Mouse (Mus musculus) neural tube, embryonic 14.5 days (tissue): ENCODE results near the gene Gm8453. TPM values are rescaled to one million over a fixed set of nuclear protein-coding genes. Genes with fewer than 3 reads are reported as not detected.
"Not testable (repeated sequence)": the region's sequence is repeated elsewhere in the genome, so short reads cannot be mapped to it uniquely, and the experiment has no call there.

ENCODE experiments used
- ATAC-seq: fragments of 200-750 bp; cut with Nextera tagmentation; 2 replicates; pipeline ENCODE4 v1.8.0; 2017; ENCODE audit warnings: low read depth, mild to moderate bottlenecking, moderate TSS enrichment, moderate library complexity
- H3K27ac ChIP-seq: fragments of 300-500 bp; sonication (generic); 2 replicates; pipeline ENCODE4 v1.5.1; 2014; ENCODE audit warnings: low read depth, mild to moderate bottlenecking, control low read depth, low read length, moderate library complexity, mixed read lengths
- H3K27me3 ChIP-seq: fragments of 300-500 bp; sonication (generic); 2 replicates; pipeline ENCODE4 v1.6.1; 2014; ENCODE audit warnings: low read length; ENCODE audit not compliant: control insufficient read depth, insufficient read depth
- H3K36me3 ChIP-seq: fragments of 300-500 bp; sonication (generic); 2 replicates; pipeline ENCODE4 v1.6.1; 2014; ENCODE audit warnings: low read length, mixed read lengths; ENCODE audit not compliant: control insufficient read depth, insufficient read depth
- H3K4me1 ChIP-seq: fragments of 300-500 bp; sonication (generic); 2 replicates; pipeline ENCODE4 v1.6.1; 2014; ENCODE audit warnings: low read length; ENCODE audit not compliant: control insufficient read depth, insufficient read depth
- H3K4me2 ChIP-seq: fragments of 300-500 bp; sonication (generic); 2 replicates; pipeline ENCODE4 v1.6.1; 2014; ENCODE audit warnings: mild to moderate bottlenecking, low read depth, low read length, control low read depth
- H3K4me3 ChIP-seq: fragments of 300-500 bp; sonication (generic); 2 replicates; pipeline ENCODE4 v1.5.1; 2014; ENCODE audit warnings: low read depth, low read length, control low read depth, mixed read lengths
- H3K9ac ChIP-seq: fragments of 300-500 bp; sonication (generic); replicated peaks from 2 replicates; pipeline ENCODE4 v1.6.1; 2014; ENCODE audit warnings: low read depth, mild to moderate bottlenecking, control low read depth, low read length, mixed read lengths
- H3K9me3 ChIP-seq: fragments of 300-500 bp; sonication (generic); 2 replicates; pipeline ENCODE4 v1.6.1; 2016; ENCODE audit warnings: low read length; ENCODE audit not compliant: control insufficient read depth
- WGBS: fragments of 180-500 bp; shearing (Covaris S2); extraction: QIAGEN DNeasy Blood & Tissue Kit; methylation state at CpG from one replicate; pipeline ENCODE4 v1.1.7; 2014; 5-methylcytosine and 5-hydroxymethylcytosine counted together
- polyA plus RNA-seq: library from polyadenylated mRNA; unstranded; fragments of >200 nt; fragmentation: Nextera tagmentation; extraction: Ambion mirVana; gene quantifications from 2 replicates; pipeline ENCODE4 v1.2.1, GENCODE M21; 2014

Gm8453 gene
- polyA plus RNA-seq = not detected in 2 replicates

- not testable (repeated sequence) for H3K4me1 ChIP-seq, H3K4me2 ChIP-seq, H3K4me3 ChIP-seq, H3K36me3 ChIP-seq, H3K9me3 ChIP-seq, H3K27me3 ChIP-seq, H3K27ac ChIP-seq, H3K9ac ChIP-seq, ATAC-seq
- WGBS = 32% methylated on average over 1 of the region's 2 CpGs
Observed at GRCm38 (mm10) chr7:22229384-22229783, at the start of gene Gm8453. Gene Gm8453, minus strand, starts transcription at chr7:22229484.

GRCm38 (mm10) chr7:22201164-22201563 lies 28.1 kb downstream of the Gm8453 start, which contains the start of gene Gm8653:
Gene Gm8653, minus strand, starts transcription at chr7:22201264.
- not testable (repeated sequence) for H3K36me3 ChIP-seq, H3K4me2 ChIP-seq, H3K27ac ChIP-seq, H3K4me3 ChIP-seq, ATAC-seq, H3K9ac ChIP-seq, H3K9me3 ChIP-seq, H3K27me3 ChIP-seq, H3K4me1 ChIP-seq
- no CpG with 5 or more reads among the region's 2 CpGs for WGBS

- ATAC-seq = not testable (repeated sequence)
Observed at GRCm38 (mm10) chr7:22189077-22189476, 40.2 kb downstream of the Gm8453 start, which contains the start of gene Vmn1r143. Gene Vmn1r143, plus strand, starts transcription at chr7:22189377.

More at GRCm38 (mm10) chr7:22189077-22189476, 40.2 kb downstream of the Gm8453 start, which contains the start of gene Vmn1r143:
- not testable (repeated sequence) for H3K9ac ChIP-seq, H3K9me3 ChIP-seq, H3K36me3 ChIP-seq, H3K27ac ChIP-seq, H3K4me3 ChIP-seq, H3K4me2 ChIP-seq, H3K4me1 ChIP-seq, H3K27me3 ChIP-seq
- no CpG with 5 or more reads among the region's 3 CpGs for WGBS

Other genes starting within 250 kb of the Gm8453 start
- gene Vmn1r137, start 234.9 kb downstream of the Gm8453 start, polyA plus RNA-seq = not detected in 2 replicates
- gene Vmn1r138, start 200.6 kb downstream of the Gm8453 start, polyA plus RNA-seq = not detected in 2 replicates
- gene Gm6176, start 173.2 kb downstream of the Gm8453 start, polyA plus RNA-seq = not detected in 2 replicates
- not detected in 2 replicates for gene Vmn1r139, start 160.4 kb downstream of the Gm8453 start, polyA plus RNA-seq
- gene Gm16451, start 111.2 kb downstream of the Gm8453 start, polyA plus RNA-seq = not detected in 2 replicates
- not detected in 2 replicates for gene Gm10666, start 94.7 kb downstream of the Gm8453 start, polyA plus RNA-seq
- not detected in 2 replicates for gene Vmn1r142, start 65.4 kb downstream of the Gm8453 start, polyA plus RNA-seq
- gene Vmn1r143, start 40.1 kb downstream of the Gm8453 start, polyA plus RNA-seq = not detected in 2 replicates
- not detected in 2 replicates for gene Gm8653, start 28.2 kb downstream of the Gm8453 start, polyA plus RNA-seq
- not detected in 2 replicates for gene Gm4187, start 100.2 kb upstream of the Gm8453 start, polyA plus RNA-seq
- gene Gm8660, start 141.6 kb upstream of the Gm8453 start, polyA plus RNA-seq = not detected in 2 replicates
- not detected in 2 replicates for gene Vmn1r148, start 184.1 kb upstream of the Gm8453 start, polyA plus RNA-seq
- gene Vmn1r149, start 208.7 kb upstream of the Gm8453 start, polyA plus RNA-seq = not detected in 2 replicates
- not detected in 2 replicates for gene Gm10665, start 234.6 kb upstream of the Gm8453 start, polyA plus RNA-seq